Mouse (Mus musculus) limb, embryonic 14.5 days (tissue): ENCODE results near the gene Dact2. TPM values are rescaled to one million over a fixed set of nuclear protein-coding genes. Genes with fewer than 3 reads are reported as not detected.

Source experiments
- ATAC-seq: fragments of 200-750 bp; cut with Nextera tagmentation; 2 replicates; pipeline ENCODE4 v1.8.0; 2017; ENCODE audit warnings: low read depth, moderate number of reproducible peaks, moderate TSS enrichment; ENCODE audit not compliant: low FRiP score
- DNase-seq: peaks from one replicate; pipeline ENCODE4 v3.0.0-alpha.2; 2015; ENCODE audit warnings: low spot score
- H3K27ac ChIP-seq: fragments of 300-500 bp; sonication (generic); replicated peaks from 2 replicates; pipeline ENCODE4 v1.5.1; 2014; ENCODE audit warnings: low read depth, mild to moderate bottlenecking, low read length, moderate library complexity, mixed read lengths
- H3K27me3 ChIP-seq: fragments of 300-500 bp; sonication (generic); 2 replicates; pipeline ENCODE4 v1.6.1; 2014; ENCODE audit warnings: low read length, mixed read lengths; ENCODE audit not compliant: control insufficient read depth, insufficient read depth
- H3K36me3 ChIP-seq: fragments of 300-500 bp; sonication (generic); 2 replicates; pipeline ENCODE4 v1.6.1; 2014; ENCODE audit warnings: mild to moderate bottlenecking, low read length, moderate library complexity, mixed read lengths; ENCODE audit not compliant: control insufficient read depth, insufficient read depth
- H3K4me1 ChIP-seq: fragments of 300-500 bp; sonication (generic); 2 replicates; pipeline ENCODE4 v1.6.1; 2014; ENCODE audit warnings: antibody characterized with exemption, low read length, mixed read lengths; ENCODE audit not compliant: control insufficient read depth, insufficient read depth
- H3K4me2 ChIP-seq: fragments of 300-500 bp; sonication (generic); replicated peaks from 2 replicates; pipeline ENCODE4 v1.6.1; 2014; ENCODE audit warnings: low read depth, mild to moderate bottlenecking, low read length, moderate library complexity; ENCODE audit not compliant: severe bottlenecking
- H3K4me3 ChIP-seq: fragments of 300-500 bp; sonication (generic); replicated peaks from 2 replicates; pipeline ENCODE4 v1.5.1; 2014; ENCODE audit warnings: low read length
- H3K9ac ChIP-seq: fragments of 300-500 bp; sonication (generic); 2 replicates; pipeline ENCODE4 v1.6.1; 2014; ENCODE audit warnings: mild to moderate bottlenecking, low read depth, low read length, moderate library complexity; ENCODE audit not compliant: severe bottlenecking
- H3K9me3 ChIP-seq: fragments of 300-500 bp; sonication (generic); 2 replicates; pipeline ENCODE4 v1.6.1; 2016; ENCODE audit warnings: low read length; ENCODE audit not compliant: control insufficient read depth
- POLR2A ChIP-seq: fragments of 200-500 bp; IDR thresholded peaks from 2 replicates; pipeline ENCODE4 v1.8.0; 2012; ENCODE audit warnings: inconsistent platforms, mild to moderate bottlenecking, moderate library complexity, borderline replicate concordance; ENCODE audit not compliant: insufficient read depth, insufficient read length; ENCODE audit errors: extremely low read depth
- WGBS: fragments of 180-500 bp; shearing (Covaris S2); extraction: QIAGEN DNeasy Blood & Tissue Kit; methylation state at CpG from one replicate; pipeline ENCODE4 v1.1.7; 2014; 5-methylcytosine and 5-hydroxymethylcytosine counted together
- polyA plus RNA-seq, 2 experiments: library from polyadenylated mRNA; depleted of rRNA in 1 of 2; stranded (reverse) in 1 of 2; unstranded in 1 of 2; fragments of >200 nt; fragmentation: Nextera tagmentation in 1 of 2; extraction: Ambion mirVana in 1 of 2; gene quantifications; 2 replicates each; pipeline versions ENCODE4 v1.2.1 to v1.2.3; 2012 to 2014

Gene Dact2
- polyA plus RNA-seq, 2 experiments, result 0.99 to 1.3 TPM

- Histone ChIP-seq H3K9me3 (no peaks in the 10 kb centered on the region), H3K4me1 (0 out of 2 replicates have a peak, but pooled peaks cover 6% of the 10 kb centered on the region), H3K27ac (no peak overlapping the region), H3K27me3 (no peaks in the 10 kb centered on the region), H3K36me3 (no peaks in the 10 kb centered on the region), H3K4me2 (no peak overlapping the region), H3K9ac (no peak overlapping the region), H3K4me3 (no peak overlapping the region)
- ATAC-seq (no peak), DNase-seq (no peak)
- TF ChIP-seq POLR2A, result no peak
- 84% methylated on average over 3 of the region's 3 CpGs for WGBS
Measured at GRCm38 (mm10) chr17:14174401-14174800, 29.7 kb downstream of the Dact2 start.

GRCm38 (mm10) chr17:14173459-14173858, 30.6 kb downstream of the Dact2 start:
- H3K4me2 ChIP-seq, result no peak overlapping the region
- no peak for DNase-seq
- no peaks in the 10 kb centered on the region for H3K27me3 ChIP-seq
- H3K9ac ChIP-seq, result no peak overlapping the region
- no peak for ATAC-seq
- no peak overlapping the region for H3K4me3 ChIP-seq
- no peak for TF ChIP-seq POLR2A
- H3K36me3 ChIP-seq, result no peaks in the 10 kb centered on the region
- H3K4me1 ChIP-seq, result 0 out of 2 replicates have a peak, but pooled peaks cover 6% of the 10 kb centered on the region
- H3K27ac ChIP-seq, result no peak overlapping the region
- H3K9me3 ChIP-seq, result no peaks in the 10 kb centered on the region
- 61% methylated on average over 1 of the region's 1 CpGs for WGBS

DNA sequence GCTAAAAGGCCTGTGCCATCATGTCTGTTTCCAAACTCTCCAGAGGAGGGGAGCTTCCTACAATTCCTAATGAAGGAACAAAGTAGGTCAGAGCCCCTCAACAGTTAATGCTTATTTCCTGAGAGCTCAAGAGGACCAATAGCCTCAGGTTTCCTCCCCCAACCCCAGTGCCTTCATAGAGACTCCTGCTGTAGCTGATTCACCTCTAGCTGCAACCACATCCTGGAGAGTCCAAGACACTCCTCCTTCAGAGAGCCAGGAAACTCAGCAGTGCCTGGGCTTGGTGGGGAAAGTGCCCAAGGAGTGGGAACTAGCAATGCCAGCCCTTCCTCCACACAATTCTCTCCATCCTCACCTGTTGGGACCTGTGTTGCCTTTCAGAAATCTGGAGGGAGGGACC, 31.4 kb downstream of the Dact2 start:
- ATAC-seq (no peak), DNase-seq (no peak)
- no peak for TF ChIP-seq POLR2A
- H3K4me1 ChIP-seq, result 0 out of 2 replicates have a peak, but pooled peaks cover 6% of the 10 kb centered on the region
- H3K9me3 ChIP-seq, result no peaks in the 10 kb centered on the region
- H3K27ac ChIP-seq, result no peak overlapping the region
- H3K4me3 ChIP-seq, result no peak overlapping the region
- no peak overlapping the region for H3K9ac ChIP-seq
- no peak overlapping the region for H3K4me2 ChIP-seq
- no peaks in the 10 kb centered on the region for H3K27me3 ChIP-seq
- no peaks in the 10 kb centered on the region for H3K36me3 ChIP-seq

DNA sequence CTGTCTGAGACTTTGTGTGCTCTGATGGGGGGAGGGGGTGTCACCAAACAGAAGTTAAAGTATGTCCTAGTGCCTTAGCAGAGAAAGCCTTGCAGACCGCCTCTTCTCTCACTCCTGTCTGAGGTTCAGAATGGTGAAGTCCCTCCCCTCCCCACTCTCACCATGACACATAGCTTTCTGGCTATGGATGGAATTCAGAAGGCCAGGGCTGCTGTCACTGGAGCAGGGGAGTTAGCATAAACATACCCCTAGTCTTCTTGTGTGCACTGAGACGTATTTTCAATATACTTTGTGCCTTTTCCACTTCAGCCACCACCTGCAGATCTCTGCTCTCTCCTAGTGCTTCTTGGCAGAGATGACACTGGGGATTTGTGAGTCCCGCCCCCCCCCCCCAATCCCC, 31.9 kb downstream of the Dact2 start:
- Histone ChIP-seq H3K27me3 (no peaks in the 10 kb centered on the region), H3K27ac (no peak overlapping the region), H3K9ac (no peak overlapping the region), H3K4me3 (no peak overlapping the region), H3K36me3 (no peaks in the 10 kb centered on the region), H3K4me2 (no peak overlapping the region), H3K4me1 (0 out of 2 replicates have a peak, but pooled peaks cover 6% of the 10 kb centered on the region), H3K9me3 (no peaks in the 10 kb centered on the region)
- 57% methylated on average over 3 of the region's 3 CpGs for WGBS
- TF ChIP-seq POLR2A, result no peak
- DNase-seq, result no peak
- no peak for ATAC-seq

- no peak for TF ChIP-seq POLR2A
Measured at GRCm38 (mm10) chr17:14170961-14171479, 33.1 kb downstream of the Dact2 start.

More at GRCm38 (mm10) chr17:14170961-14171479, 33.1 kb downstream of the Dact2 start:
- Histone ChIP-seq H3K9ac (no peak overlapping the region), H3K9me3 (no peaks in the 10 kb centered on the region), H3K4me3 (no peak overlapping the region), H3K36me3 (no peaks in the 10 kb centered on the region), H3K27ac (no peak overlapping the region), H3K27me3 (no peaks in the 10 kb centered on the region), H3K4me1 (peaks cover 1% of the 10 kb centered on the region; the same call in 1 of the 2 replicates), H3K4me2 (no peak overlapping the region)
- 66% methylated on average over 5 of the region's 5 CpGs for WGBS
- DNase-seq (no peak), ATAC-seq (no peak)
